Mouse (Mus musculus) liver, embryonic 16.5 days (tissue): ENCODE measurements at regions not wholly inside any gene's neighbourhood (a gene's known extent, or its start where the extent isn't known, plus 50 kb on each side); places are given as distances from the start of the nearest gene placed in this dataset.

Experiments
- ATAC-seq: fragments of 200-750 bp; cut with Nextera tagmentation; 2 replicates; pipeline ENCODE4 v1.8.0; 2017; ENCODE audit warnings: low read depth, mild to moderate bottlenecking, moderate number of reproducible peaks, moderate library complexity
- H3K27ac ChIP-seq: fragments of 300-500 bp; sonication (generic); 2 replicates; pipeline ENCODE4 v1.5.1; 2014; ENCODE audit warnings: mild to moderate bottlenecking, low read length
- H3K27me3 ChIP-seq: fragments of 300-500 bp; sonication (generic); 2 replicates; pipeline ENCODE4 v1.6.1; 2014; ENCODE audit warnings: low read depth, low read length, mixed read lengths; ENCODE audit not compliant: control insufficient read depth, insufficient read depth
- H3K36me3 ChIP-seq: fragments of 300-500 bp; sonication (generic); 2 replicates; pipeline ENCODE4 v1.6.1; 2014; ENCODE audit warnings: mild to moderate bottlenecking; ENCODE audit not compliant: control insufficient read depth, insufficient read depth
- H3K4me1 ChIP-seq: fragments of 300-500 bp; sonication (generic); 2 replicates; pipeline ENCODE4 v1.6.1; 2014; ENCODE audit warnings: low read depth, low read length, mixed read lengths; ENCODE audit not compliant: control insufficient read depth
- H3K4me2 ChIP-seq: fragments of 300-500 bp; sonication (generic); 2 replicates; pipeline ENCODE4 v1.6.1; 2014; ENCODE audit warnings: low read depth, low read length, mixed read lengths
- H3K4me3 ChIP-seq: fragments of 300-500 bp; sonication (generic); 2 replicates; pipeline ENCODE4 v1.5.1; 2014; ENCODE audit warnings: low read depth, mild to moderate bottlenecking, low read length
- H3K9ac ChIP-seq: fragments of 300-500 bp; sonication (generic); 2 replicates; pipeline ENCODE4 v1.6.1; 2014; ENCODE audit warnings: low read depth, low read length
- H3K9me3 ChIP-seq: fragments of 300-500 bp; sonication (generic); replicated peaks from 2 replicates; pipeline ENCODE4 v1.6.1; 2016; ENCODE audit warnings: low read length; ENCODE audit not compliant: control insufficient read depth
- WGBS: fragments of 180-500 bp; shearing (Covaris S2); extraction: QIAGEN DNeasy Blood & Tissue Kit; methylation state at CpG from one replicate; pipeline ENCODE4 v1.1.7; 2014; ENCODE audit not compliant: insufficient replicate concordance; 5-methylcytosine and 5-hydroxymethylcytosine counted together

- H3K36me3 ChIP-seq = no peaks in the 10 kb centered on the region
- H3K27ac ChIP-seq = no peak overlapping the region
- WGBS = 48% methylated on average over 3 of the region's 3 CpGs
- H3K9ac ChIP-seq = no peak overlapping the region
- H3K4me2 ChIP-seq = no peak overlapping the region
- no peaks in the 10 kb centered on the region for H3K4me1 ChIP-seq
- ATAC-seq = no peak
- no peak overlapping the region for H3K4me3 ChIP-seq
- no peaks in the 10 kb centered on the region for H3K27me3 ChIP-seq
- H3K9me3 ChIP-seq = no peaks in the 10 kb centered on the region
These were observed 203.2 kb upstream of the Klf4 start for GRCm38 (mm10) chr4:55735453-55735852.

DNA sequence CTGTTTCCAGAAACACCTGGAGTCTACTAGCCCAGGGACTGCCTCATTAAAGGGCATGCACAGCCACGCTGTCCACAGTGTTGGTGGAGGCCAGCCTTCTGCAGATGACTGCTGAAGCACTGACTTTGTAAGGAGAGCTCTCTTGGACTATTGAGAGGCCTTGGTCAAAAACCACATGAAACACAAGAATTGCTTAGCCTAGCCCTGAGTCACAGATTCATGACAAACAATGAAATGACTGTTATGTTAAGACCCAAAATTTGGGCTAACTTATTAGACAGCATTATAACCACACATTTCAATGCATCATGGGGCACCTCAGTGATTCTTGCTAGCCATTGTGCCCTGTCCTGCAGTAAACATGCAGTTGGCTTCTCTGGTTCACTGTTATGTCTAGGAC lies 202.1 kb upstream of the Klf4 start:
- H3K9me3 ChIP-seq = no peaks in the 10 kb centered on the region
- H3K27me3 ChIP-seq = no peaks in the 10 kb centered on the region
- no peak overlapping the region for H3K9ac ChIP-seq
- H3K4me3 ChIP-seq = no peak overlapping the region
- no peak overlapping the region for H3K4me2 ChIP-seq
- 72% methylated on average over 1 of the region's 1 CpGs for WGBS
- ATAC-seq = no peak
- no peaks in the 10 kb centered on the region for H3K36me3 ChIP-seq
- no peaks in the 10 kb centered on the region for H3K4me1 ChIP-seq
- no peak overlapping the region for H3K27ac ChIP-seq

GRCm38 (mm10) chr4:55733223-55733622 lies 201.0 kb upstream of the Klf4 start:
- no peak overlapping the region for H3K27ac ChIP-seq
- no peak overlapping the region for H3K4me2 ChIP-seq
- no peak overlapping the region for H3K4me3 ChIP-seq
- no peaks in the 10 kb centered on the region for H3K4me1 ChIP-seq
- no peaks in the 10 kb centered on the region for H3K9me3 ChIP-seq
- 45% methylated on average over 4 of the region's 4 CpGs for WGBS
- H3K36me3 ChIP-seq = no peaks in the 10 kb centered on the region
- no peak for ATAC-seq
- no peaks in the 10 kb centered on the region for H3K27me3 ChIP-seq
- no peak overlapping the region for H3K9ac ChIP-seq

DNA sequence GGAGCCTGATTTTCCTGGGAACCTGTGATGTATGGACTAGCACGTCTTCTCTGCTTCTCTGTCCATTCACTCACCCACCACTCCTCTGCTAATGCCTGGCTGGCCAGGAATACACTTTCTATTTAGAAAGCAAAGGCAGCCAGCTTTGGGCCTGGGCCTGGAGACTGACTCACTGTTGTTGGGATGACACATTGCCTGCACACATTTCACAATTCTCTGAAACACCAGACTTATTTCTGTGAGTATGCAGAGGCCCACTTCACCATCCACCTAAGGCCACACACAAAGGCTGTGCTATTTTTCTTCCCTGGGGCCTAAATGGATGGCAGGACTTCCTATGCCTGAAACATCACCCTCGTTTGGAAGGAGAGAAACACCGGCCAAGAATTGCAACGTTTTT lies 199.7 kb upstream of the Klf4 start:
- Histone ChIP-seq H3K27me3 (no peaks in the 10 kb centered on the region), H3K27ac (no peak overlapping the region), H3K4me2 (no peak overlapping the region), H3K36me3 (no peaks in the 10 kb centered on the region), H3K4me3 (no peak overlapping the region), H3K9ac (no peak overlapping the region), H3K9me3 (no peaks in the 10 kb centered on the region), H3K4me1 (no peaks in the 10 kb centered on the region)
- ATAC-seq = no peak
- 57% methylated on average over 4 of the region's 4 CpGs for WGBS

- 36% methylated on average over 4 of the region's 4 CpGs for WGBS
- H3K27ac ChIP-seq = no peak overlapping the region
- no peak overlapping the region for H3K4me3 ChIP-seq
- H3K9ac ChIP-seq = no peak overlapping the region
- no peaks in the 10 kb centered on the region for H3K27me3 ChIP-seq
- H3K4me1 ChIP-seq = no peaks in the 10 kb centered on the region
- ATAC-seq = no peak
- no peaks in the 10 kb centered on the region for H3K36me3 ChIP-seq
- H3K4me2 ChIP-seq = no peak overlapping the region
- H3K9me3 ChIP-seq = no peaks in the 10 kb centered on the region
These were observed 198.0 kb upstream of the Klf4 start for GRCm38 (mm10) chr4:55730266-55730665.

DNA sequence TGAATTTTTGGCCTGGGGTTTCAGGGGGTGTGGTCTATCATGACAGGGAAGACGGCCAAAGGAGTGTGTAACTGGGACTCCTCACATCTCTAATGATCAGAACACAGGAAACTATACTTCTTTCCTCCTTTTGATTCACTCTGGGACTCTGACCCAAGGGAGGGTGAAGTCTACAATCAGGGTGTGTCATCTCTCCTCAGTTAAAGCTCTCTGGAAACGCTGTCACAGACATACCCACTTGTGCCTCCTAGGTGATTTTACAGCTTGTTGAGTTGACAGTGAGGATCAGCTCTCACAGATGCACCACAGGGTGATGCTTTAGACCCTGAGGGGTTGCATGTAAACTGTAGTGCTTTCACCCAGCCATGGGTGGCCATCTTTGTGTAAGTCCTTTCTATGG lies 194.9 kb upstream of the Klf4 start:
- H3K27me3 ChIP-seq = no peaks in the 10 kb centered on the region
- no peak overlapping the region for H3K9ac ChIP-seq
- no peak overlapping the region for H3K4me3 ChIP-seq
- ATAC-seq = no peak
- no peaks in the 10 kb centered on the region for H3K4me1 ChIP-seq
- WGBS = 47% methylated on average over 2 of the region's 2 CpGs
- H3K27ac ChIP-seq = no peak overlapping the region
- no peaks in the 10 kb centered on the region for H3K9me3 ChIP-seq
- H3K4me2 ChIP-seq = no peak overlapping the region
- H3K36me3 ChIP-seq = no peaks in the 10 kb centered on the region

- no peaks in the 10 kb centered on the region for H3K4me1 ChIP-seq
These were observed 193.8 kb upstream of the Klf4 start for GRCm38 (mm10) chr4:55726081-55726480.

DNA sequence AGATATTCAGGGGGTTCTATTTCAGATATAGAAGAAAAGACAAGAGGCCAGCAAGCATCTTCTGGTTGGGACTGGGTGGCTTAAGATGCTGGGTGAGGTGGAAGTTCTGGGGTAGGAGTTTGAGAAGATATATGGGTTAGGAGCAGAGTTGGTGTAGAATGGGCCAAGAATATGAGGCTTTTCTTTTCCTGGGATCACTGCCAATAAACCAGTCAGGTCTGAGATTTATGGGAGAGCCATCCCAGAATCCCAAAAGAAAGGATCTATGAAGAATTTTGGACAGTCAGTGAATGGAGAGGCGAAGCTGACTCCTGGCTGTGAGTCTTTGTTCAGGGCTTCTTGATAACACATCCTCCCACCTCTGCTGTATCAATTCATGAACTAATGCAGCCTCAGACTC lies 192.0 kb upstream of the Klf4 start:
- no peak overlapping the region for H3K4me3 ChIP-seq
- WGBS = 33% methylated on average over 1 of the region's 1 CpGs
- H3K4me2 ChIP-seq = no peak overlapping the region
- ATAC-seq = no peak
- H3K4me1 ChIP-seq = no peaks in the 10 kb centered on the region
- H3K27ac ChIP-seq = no peak overlapping the region
- no peak overlapping the region for H3K9ac ChIP-seq
- no peaks in the 10 kb centered on the region for H3K9me3 ChIP-seq
- no peaks in the 10 kb centered on the region for H3K27me3 ChIP-seq
- H3K36me3 ChIP-seq = no peaks in the 10 kb centered on the region

More at GRCm38 (mm10) chr4:55726081-55726480, 193.8 kb upstream of the Klf4 start:
- Histone ChIP-seq H3K36me3 (no peaks in the 10 kb centered on the region), H3K4me2 (no peak overlapping the region), H3K27ac (no peak overlapping the region), H3K27me3 (no peaks in the 10 kb centered on the region), H3K4me3 (no peak overlapping the region), H3K9me3 (no peaks in the 10 kb centered on the region), H3K9ac (no peak overlapping the region)
- no peak for ATAC-seq
- 70% methylated on average over 19 of the region's 19 CpGs for WGBS

DNA sequence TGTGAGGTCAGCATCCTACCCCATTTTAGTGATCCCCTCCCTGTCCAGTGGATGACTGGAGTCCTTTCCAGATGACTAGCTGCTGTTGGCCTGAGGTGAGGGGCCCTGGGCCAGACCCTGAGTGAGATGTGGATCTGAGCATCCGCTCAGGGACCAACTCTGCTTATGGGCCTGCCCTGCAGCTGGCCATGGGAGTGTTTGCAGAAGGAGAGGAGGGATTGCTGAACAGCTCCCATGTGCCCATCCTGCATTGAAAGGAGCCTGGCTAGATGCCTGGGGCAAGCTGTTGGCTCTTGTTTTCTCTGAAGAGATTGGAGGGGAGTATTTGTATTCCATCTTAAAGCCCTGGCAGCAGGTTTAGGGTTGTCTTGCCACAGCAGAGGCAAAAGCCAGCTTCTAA lies 190.9 kb upstream of the Klf4 start:
- no peaks in the 10 kb centered on the region for H3K4me1 ChIP-seq
- no peak overlapping the region for H3K27ac ChIP-seq
- no peak overlapping the region for H3K4me3 ChIP-seq
- H3K9ac ChIP-seq = no peak overlapping the region
- H3K36me3 ChIP-seq = no peaks in the 10 kb centered on the region
- no peak overlapping the region for H3K4me2 ChIP-seq
- no peak for ATAC-seq
- no peaks in the 10 kb centered on the region for H3K9me3 ChIP-seq
- WGBS = 62% methylated on average over 1 of the region's 1 CpGs
- H3K27me3 ChIP-seq = no peaks in the 10 kb centered on the region

GRCm38 (mm10) chr4:55722388-55722787 lies 190.1 kb upstream of the Klf4 start:
- Histone ChIP-seq H3K9me3 (no peaks in the 10 kb centered on the region), H3K4me1 (no peaks in the 10 kb centered on the region), H3K27me3 (no peaks in the 10 kb centered on the region), H3K36me3 (no peaks in the 10 kb centered on the region), H3K9ac (no peak overlapping the region), H3K4me3 (no peak overlapping the region), H3K27ac (no peak overlapping the region), H3K4me2 (no peak overlapping the region)
- 49% methylated on average over 8 of the region's 8 CpGs for WGBS
- ATAC-seq = no peak
